ENCODE assay signal across 17 mouse cellular contexts in genomic region chr1:106203942-106204341, GRCm38 (mm10). TPM values are rescaled to one million over a fixed set of nuclear protein-coding genes. Genes with fewer than 3 reads are reported as not detected.
DNase-seq lines count a peak whose midpoint lies in the region; ATAC-seq and TF ChIP-seq lines count a peak whose summit lies in the region.
"Had no signal": no experiment of that assay in that cellular context is flagged by ENCODE, and none has a peak within 500 bp of the region (broad histone marks: within the 10 kb centered on the region; RNA-seq: fewer than 3 reads in every experiment).

No protein-coding gene starts in this region.

- H3K36me3 ChIP-seq in heart, adult 2 months (ENCODE audit: control insufficient read depth, insufficient read depth, low read length), result peaks cover 43% of the 10 kb centered on the region
- H3K36me3 ChIP-seq in intestine, embryonic 16.5 days (ENCODE audit: control insufficient read depth, insufficient read depth, low read length), result no peaks in the 10 kb centered on the region
- H3K36me3 ChIP-seq in intestine, embryonic 15.5 days, result no peaks in the 10 kb centered on the region
- no peaks in the 10 kb centered on the region for H3K36me3 ChIP-seq in neural tube, embryonic 13.5 days
- H3K36me3 ChIP-seq: embryonic facial prominence, embryonic 12.5 days; kidney, embryonic 15.5 days; neural tube, embryonic 15.5 days had no signal

- WGBS in heart, adult 2 months, result 30% methylated on average over 3 of the region's 3 CpGs
- 53% methylated on average over 3 of the region's 3 CpGs for WGBS in intestine, embryonic 16.5 days
- 43% methylated on average over 3 of the region's 3 CpGs for WGBS in intestine, embryonic 15.5 days
- WGBS in neural tube, embryonic 13.5 days, result 56% methylated on average over 3 of the region's 3 CpGs

- intact Hi-C loops in heart, adult 2 months (cut with DNase I), result no loop called here
- intact Hi-C loops in heart, postnatal 10 days (cut with DNase I), result no loop called here

- no peak for TF ChIP-seq EP300 in heart, adult 2 months (IDR thresholded peaks at IDR 0.05; ENCODE audit: insufficient read depth, low read depth, low read length)

- H3K79me2 ChIP-seq in heart, adult 2 months (replicated peaks; ENCODE audit: control insufficient read depth, insufficient read depth, low read length), result peaks cover 12% of the 10 kb centered on the region

- 0 out of 2 replicates have a peak, but pooled peaks have one; percentile 4 for ATAC-seq in intestine, embryonic 16.5 days
- no peak for ATAC-seq in intestine, embryonic 15.5 days
- ATAC-seq in neural tube, embryonic 13.5 days (ENCODE audit: low read depth), result no peak
- ATAC-seq: Patski had no signal

- H3K27me3 ChIP-seq in heart, adult 2 months (ENCODE audit: control insufficient read depth, insufficient read depth, low read length), result no peaks in the 10 kb centered on the region
- H3K27me3 ChIP-seq in intestine, embryonic 16.5 days (replicated peaks; ENCODE audit: control insufficient read depth, insufficient read depth, low read length), result no peaks in the 10 kb centered on the region
- H3K27me3 ChIP-seq in intestine, embryonic 15.5 days (replicated peaks), result no peaks in the 10 kb centered on the region
- no peaks in the 10 kb centered on the region for H3K27me3 ChIP-seq in neural tube, embryonic 13.5 days
- H3K27me3 ChIP-seq: embryonic facial prominence, embryonic 12.5 days; kidney, embryonic 15.5 days; neural tube, embryonic 15.5 days; Patski had no signal

- peaks cover 38% of the 10 kb centered on the region for H3K4me1 ChIP-seq in heart, adult 2 months (ENCODE audit: control insufficient read depth, insufficient read depth, low read length)
- H3K4me1 ChIP-seq in intestine, embryonic 16.5 days (ENCODE audit: control insufficient read depth, insufficient read depth, low read length), result peaks cover 19% of the 10 kb centered on the region
- peaks cover 15% of the 10 kb centered on the region; the same call in 1 of the 2 replicates for H3K4me1 ChIP-seq in intestine, embryonic 15.5 days (replicated peaks)
- H3K4me1 ChIP-seq in neural tube, embryonic 13.5 days (replicated peaks), result peaks cover 62% of the 10 kb centered on the region

- no peak overlapping the region for H3K9ac ChIP-seq in heart, adult 2 months (ENCODE audit: low read depth, low read length)
- H3K9ac ChIP-seq in intestine, embryonic 16.5 days (ENCODE audit: low read depth, low read length), result no peak overlapping the region
- H3K9ac ChIP-seq in intestine, embryonic 15.5 days, result no peak overlapping the region
- no peak overlapping the region for H3K9ac ChIP-seq in neural tube, embryonic 13.5 days
- H3K9ac ChIP-seq: embryonic facial prominence, embryonic 12.5 days; kidney, embryonic 15.5 days; neural tube, embryonic 15.5 days had no signal

- no peak overlapping the region for H3K4me3 ChIP-seq in heart, adult 2 months
- H3K4me3 ChIP-seq in intestine, embryonic 16.5 days (ENCODE audit: low read length), result no peak overlapping the region
- no peak overlapping the region for H3K4me3 ChIP-seq in intestine, embryonic 15.5 days (replicated peaks)
- H3K4me3 ChIP-seq in neural tube, embryonic 13.5 days, result no peak overlapping the region
- H3K4me3 ChIP-seq: embryonic facial prominence, embryonic 12.5 days; gastrocnemius, adult 2 months; kidney, embryonic 15.5 days; neural tube, embryonic 15.5 days had no signal

- H3K4me2 ChIP-seq in intestine, embryonic 16.5 days (ENCODE audit: low read depth, low read length), result no peak overlapping the region
- H3K4me2 ChIP-seq in intestine, embryonic 15.5 days (replicated peaks), result no peak overlapping the region
- no peak overlapping the region for H3K4me2 ChIP-seq in neural tube, embryonic 13.5 days
- H3K4me2 ChIP-seq: embryonic facial prominence, embryonic 12.5 days; kidney, embryonic 15.5 days; neural tube, embryonic 15.5 days had no signal

- TF ChIP-seq POLR2A in heart, adult 2 months (IDR thresholded peaks at IDR 0.05; ENCODE audit: insufficient read depth, low read depth, low read length), result no peak

- DNase-seq in heart, adult 2 months, result no peak
- no peak for DNase-seq in heart, postnatal 10 days
- DNase-seq in neural tube, embryonic 10.5 days (ENCODE audit: extremely low spot score, low spot score), result no peak
- no peak for DNase-seq in embryo, embryonic 10.5 days (ENCODE audit: low spot score)
- no peak for DNase-seq in B cell, adult 2 months
- DNase-seq: adrenal gland, postnatal 36 days; gastrocnemius, adult 2 months; left cerebral cortex, postnatal 4 days; right cerebral cortex, postnatal 25 days; thymus, postnatal 25 days had no signal

- no peaks in the 10 kb centered on the region for H3K9me3 ChIP-seq in intestine, embryonic 16.5 days (ENCODE audit: control insufficient read depth, low read length)
- no peaks in the 10 kb centered on the region for H3K9me3 ChIP-seq in intestine, embryonic 15.5 days
- 0 out of 2 replicates have a peak, but pooled peaks cover 6% of the 10 kb centered on the region for H3K9me3 ChIP-seq in neural tube, embryonic 13.5 days
- H3K9me3 ChIP-seq: embryonic facial prominence, embryonic 12.5 days; kidney, embryonic 15.5 days; neural tube, embryonic 15.5 days had no signal

- H3K27ac ChIP-seq in heart, adult 2 months, result peak overlapping the region; percentile 59
- H3K27ac ChIP-seq in intestine, embryonic 16.5 days (ENCODE audit: low read length), result no peak overlapping the region
- no peak overlapping the region for H3K27ac ChIP-seq in intestine, embryonic 15.5 days
- 0 out of 2 replicates have a peak overlapping the region, but pooled peaks have one; percentile 9 for H3K27ac ChIP-seq in neural tube, embryonic 13.5 days (replicated peaks)
- H3K27ac ChIP-seq: embryonic facial prominence, embryonic 12.5 days; gastrocnemius, adult 2 months; kidney, embryonic 15.5 days; neural tube, embryonic 15.5 days had no signal

- no peak for TF ChIP-seq CTCF in heart, adult 2 months (IDR thresholded peaks at IDR 0.05)

RNA-seq across cellular contexts. Expression of gene Phlpp1, which starts 32.4 kb away (rescaled TPM):
- 10 to 100 TPM; 16.3 to 17.2 TPM for total RNA-seq in heart, adult 2 months (2021)
- polyA plus RNA-seq in heart, adult 2 months (2012; rRNA removed), result 9.6 and 15.6 TPM in 2 replicates
- 10 to 100 TPM; 22.4 to 23.5 TPM for total RNA-seq in heart, postnatal 10 days (2021)
- 2.7 and 2.9 TPM in 2 replicates for polyA plus RNA-seq in intestine, embryonic 16.5 days (2015; fragmentation: Nextera tagmentation; extraction: Ambion mirVana)
- 3.2 and 4.0 TPM in 2 replicates for polyA plus RNA-seq in intestine, embryonic 15.5 days (2015; fragmentation: Nextera tagmentation; extraction: Ambion mirVana)
- polyA plus RNA-seq in neural tube, embryonic 13.5 days (2015; fragmentation: Nextera tagmentation; extraction: Ambion mirVana), result 6.9 and 7.5 TPM in 2 replicates

Comparison
In these comparisons a context has a peak if more than half of its experiments do, and no peak if none do; other contexts are left out.
1. H3K27ac ChIP-seq: peak in heart, adult 2 months (single experiment) and neural tube, embryonic 13.5 days (single experiment); none in intestine, embryonic 16.5 days (single experiment) and intestine, embryonic 15.5 days (single experiment).